Mouse (Mus musculus) Patski (cell line): ENCODE measurements around the gene Gtf2h3. TPM values are rescaled to one million over a fixed set of nuclear protein-coding genes. Genes with fewer than 3 reads are reported as not detected.

Source experiments
- ATAC-seq: fragments of 100-300 bp; one replicate; pipeline ENCODE4 v1.8.0; 2021
- CTCF ChIA-PET: fragments of 350-600 bp; sonication (Branson Sonifier 250); formaldehyde crosslinking; loops from one replicate; lab custom pipeline; 2022; ENCODE audit warnings: inconsistent platforms; lab: Charles Lee
- POLR2A ChIA-PET: fragments of 350-600 bp; sonication (Branson Sonifier 250); formaldehyde crosslinking; loops from one replicate; lab custom pipeline; 2022; ENCODE audit warnings: antibody characterized with exemption, inconsistent platforms; lab: Charles Lee
- DNase-seq: peaks from one replicate; pipeline ENCODE4 v3.0.0-alpha.2; 2011; ENCODE audit warnings: low read depth, low spot score
- H3K27me3 ChIP-seq: fragments of 371-371 bp; one replicate; pipeline ENCODE4 v1.5.1; 2021
- CTCF ChIP-seq: fragments of 100-300 bp; IDR thresholded peaks from one replicate; pipeline ENCODE4 v1.5.1; 2021
- in situ Hi-C: fragments of 300-500 bp; cut with MboI; formaldehyde crosslinking; loops from 3 replicates; pipeline ENCODE4 v1.11.1; 2018; ENCODE audit warnings: low pct_unique_long_range_greater_than_20kb, mixed read lengths
- polyA plus RNA-seq: library from polyadenylated mRNA; unstranded; gene quantifications from one replicate; pipeline ENCODE4 v1.2.3, GENCODE M21; 2021

The Gtf2h3 gene
- polyA plus RNA-seq, 1 experiment from 2014 or later: 45.0 TPM

- H3K27me3 ChIP-seq: no peaks in the 10 kb centered on the region
- peak; percentile 43 for TF ChIP-seq CTCF
- in situ Hi-C loops: no loop called here
- ATAC-seq (no peak), DNase-seq (no peak)
- POLR2A ChIA-PET: no interaction called here
- CTCF ChIA-PET: interaction anchor here (1.6 kb wide), 1 partner anchor 19 kb away, joined by 3 read pairs; no protein-coding TSS in a partner anchor
Observed at GRCm38 (mm10) chr5:124604296-124604695, 25.4 kb downstream of the Gtf2h3 start.

GRCm38 (mm10) chr5:124605041-124605622, 26.2 kb downstream of the Gtf2h3 start:
- H3K27me3 ChIP-seq: no peaks in the 10 kb centered on the region
- ATAC-seq: no peak
- POLR2A ChIA-PET: no interaction called here
- CTCF ChIA-PET: interaction anchor here (1.6 kb wide), 1 partner anchor 18 kb away, joined by 3 read pairs; no protein-coding TSS in a partner anchor
- in situ Hi-C loops: no loop called here
- no peak for TF ChIP-seq CTCF
- DNase-seq: no peak

- no peaks in the 10 kb centered on the region for H3K27me3 ChIP-seq
- no peak for TF ChIP-seq CTCF
- DNase-seq: no peak
- CTCF ChIA-PET: interaction anchor here (1.7 kb wide), 1 partner anchor 11 kb away, joined by 5 read pairs; no protein-coding TSS in a partner anchor
- in situ Hi-C loops: no loop called here
- POLR2A ChIA-PET: no interaction called here
- ATAC-seq: no peak
Observed at GRCm38 (mm10) chr5:124610965-124611364, 32.0 kb downstream of the Gtf2h3 start.

- ChIA-PET POLR2A (no interaction called here), CTCF (no interaction called here)
- no peak for DNase-seq
- no peak for ATAC-seq
- no peak for TF ChIP-seq CTCF
- no peaks in the 10 kb centered on the region for H3K27me3 ChIP-seq
- in situ Hi-C loops: no loop called here
Observed at GRCm38 (mm10) chr5:124614709-124615108, 35.8 kb downstream of the Gtf2h3 start.

DNA sequence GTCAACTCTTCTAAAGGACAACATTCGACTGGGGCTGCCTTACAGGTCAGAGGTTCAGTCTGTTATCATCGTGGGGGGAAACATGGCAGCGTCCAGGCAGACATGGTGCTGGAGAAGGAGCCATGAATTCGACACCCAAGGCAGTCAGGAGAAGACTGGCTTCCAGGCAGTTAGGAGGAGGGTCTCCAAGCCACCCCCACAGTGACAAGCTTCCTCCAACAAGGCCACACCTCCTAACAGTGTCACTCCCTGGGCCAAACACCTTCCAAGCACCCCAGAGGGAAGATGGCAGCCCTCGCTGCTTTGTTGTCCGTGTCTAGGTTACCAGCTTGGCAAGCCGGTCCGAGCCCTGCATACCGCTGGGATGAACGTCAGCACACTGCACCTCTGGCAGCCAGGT, 39.8 kb downstream of the Gtf2h3 start:
- no peak for TF ChIP-seq CTCF
- H3K27me3 ChIP-seq: no peaks in the 10 kb centered on the region
- in situ Hi-C loops: no loop called here
- POLR2A ChIA-PET: interaction anchor here (1.0 kb wide), 1 partner anchor 11 kb away, joined by 6 read pairs; no protein-coding TSS in a partner anchor
- CTCF ChIA-PET: no interaction called here
- DNase-seq (no peak), ATAC-seq (no peak)

- ATAC-seq: no peak
- POLR2A ChIA-PET: no interaction called here
- in situ Hi-C loops: no loop called here
- CTCF ChIA-PET: no interaction called here
- no peak for TF ChIP-seq CTCF
- DNase-seq: no peak
- H3K27me3 ChIP-seq: no peaks in the 10 kb centered on the region
Observed at GRCm38 (mm10) chr5:124621362-124621761, 42.4 kb downstream of the Gtf2h3 start.

- POLR2A ChIA-PET: no interaction called here
- in situ Hi-C loops: no loop called here
- no peaks in the 10 kb centered on the region for H3K27me3 ChIP-seq
- TF ChIP-seq CTCF: no peak
- no peak for DNase-seq
- CTCF ChIA-PET: interaction anchor here (1.1 kb wide), 1 partner anchor 18 kb away, joined by 3 read pairs; no protein-coding TSS in a partner anchor
- ATAC-seq: no peak
Observed at GRCm38 (mm10) chr5:124622890-124623289, 44.0 kb downstream of the Gtf2h3 start.

GRCm38 (mm10) chr5:124624291-124624690, 45.4 kb downstream of the Gtf2h3 start:
- TF ChIP-seq CTCF: no peak
- in situ Hi-C loops: no loop called here
- ATAC-seq: no peak
- CTCF ChIA-PET: interaction anchor here (1.1 to 1.2 kb wide), 2 partner anchors 11 to 15 kb away, joined by 3 to 4 read pairs; no protein-coding TSS in a partner anchor
- H3K27me3 ChIP-seq: no peaks in the 10 kb centered on the region
- DNase-seq: no peak
- POLR2A ChIA-PET: no interaction called here

GRCm38 (mm10) chr5:124628448-124629363, 49.8 kb downstream of the Gtf2h3 start, which contains the start of gene Atp6v0a2:
Gene Atp6v0a2, plus strand, starts transcription at chr5:124628576.
- DNase-seq (no peak), ATAC-seq (peak; percentile 90)
- H3K27me3 ChIP-seq: no peaks in the 10 kb centered on the region
- in situ Hi-C loops: no loop called here
- TF ChIP-seq CTCF: no peak
- ChIA-PET POLR2A (interaction anchor here (1.2 kb wide), 1 partner anchor 76 kb away, joined by 6 read pairs; the partner anchor contains the start of gene Ddx55), CTCF (no interaction called here)

- in situ Hi-C loops: no loop called here
- ATAC-seq (no peak), DNase-seq (no peak)
- POLR2A ChIA-PET: no interaction called here
- no peaks in the 10 kb centered on the region for H3K27me3 ChIP-seq
- CTCF ChIA-PET: no interaction called here
- TF ChIP-seq CTCF: no peak
Observed at GRCm38 (mm10) chr5:124629641-124630040, 50.7 kb downstream of the Gtf2h3 start.
